Mouse (Mus musculus): Measurements from ENCODE around the gene Ddah1.

DNA sequence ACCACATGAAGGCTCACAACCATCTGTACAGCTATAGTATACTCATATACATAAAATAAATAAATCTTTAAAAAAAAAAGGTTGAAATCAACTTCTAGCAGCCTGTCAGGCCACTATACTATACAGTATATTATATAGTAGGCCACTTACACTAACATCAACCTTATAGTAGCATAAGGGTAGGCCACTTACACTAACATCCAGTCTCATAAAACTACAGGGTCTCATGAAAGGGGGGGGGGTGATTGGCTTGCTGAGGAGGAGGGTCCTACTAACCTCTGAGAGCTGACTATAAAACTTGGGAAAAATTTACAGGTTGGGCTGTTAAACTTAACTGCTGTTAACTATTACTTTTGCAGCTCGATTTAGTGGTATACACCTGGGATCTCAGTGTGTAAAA, 121.9 kb downstream of the Ddah1 start:
- TF ChIP-seq GATA1 (IDR thresholded peaks at IDR 0.05; ENCODE audit: borderline replicate concordance, low read length): no peak
- no peak for TF ChIP-seq FLI1 (IDR thresholded peaks at IDR 0.05; ENCODE audit: low read length)

All from megakaryocyte, embryonic 14.5 days (primary cell).